Mouse (Mus musculus): ENCODE measurements around the gene Slc22a19. TPM values are rescaled to one million over a fixed set of nuclear protein-coding genes. Genes with fewer than 3 reads are reported as not detected.

Gene Slc22a19
- 0.29 TPM for polyA plus RNA-seq (2014; fragmentation: Illumina TruSeq; extraction: RNeasy Lipid Tissue Mini Kit (QIAGEN cat#74804); ENCODE audit: low read depth, low replicate concordance)

GRCm38 (mm10) chr19:7711148-7711547 lies at the start of gene Slc22a19:
Gene Slc22a19 (minus strand): TSS chr19:7711310.

Other genes with a start within 250 kb of the Slc22a19 start
- 407 TPM for gene Rtn3, start 228.0 kb downstream of the Slc22a19 start, polyA plus RNA-seq (2014; fragmentation: Illumina TruSeq; extraction: RNeasy Lipid Tissue Mini Kit (QIAGEN cat#74804); ENCODE audit: low read depth, low replicate concordance)
- 299 TPM for gene Atl3, start 217.3 kb downstream of the Slc22a19 start, polyA plus RNA-seq (2014; fragmentation: Illumina TruSeq; extraction: RNeasy Lipid Tissue Mini Kit (QIAGEN cat#74804); ENCODE audit: low read depth, low replicate concordance)
- 23.6 TPM for gene Pla2g16, start 153.9 kb downstream of the Slc22a19 start, polyA plus RNA-seq (2014; fragmentation: Illumina TruSeq; extraction: RNeasy Lipid Tissue Mini Kit (QIAGEN cat#74804); ENCODE audit: low read depth, low replicate concordance)
- gene Lgals12, start 104.1 kb downstream of the Slc22a19 start, polyA plus RNA-seq (2014; fragmentation: Illumina TruSeq; extraction: RNeasy Lipid Tissue Mini Kit (QIAGEN cat#74804); ENCODE audit: low read depth, low replicate concordance): 22.2 TPM
- not detected for gene Hrasls5, start 98.8 kb downstream of the Slc22a19 start, polyA plus RNA-seq (2014; fragmentation: Illumina TruSeq; extraction: RNeasy Lipid Tissue Mini Kit (QIAGEN cat#74804); ENCODE audit: low read depth, low replicate concordance)
- gene Slc22a26, start 91.4 kb upstream of the Slc22a19 start, polyA plus RNA-seq (2014; fragmentation: Illumina TruSeq; extraction: RNeasy Lipid Tissue Mini Kit (QIAGEN cat#74804); ENCODE audit: low read depth, low replicate concordance): not detected